Mouse (Mus musculus): ENCODE measurements around the gene Foxn4. TPM values are rescaled to one million over a fixed set of nuclear protein-coding genes. Genes with fewer than 3 reads are reported as not detected.

Foxn4 gene
- total RNA-seq (2021) (not detected), polyA plus RNA-seq (2012; rRNA removed) (0.12 TPM in 1 of 2 replicates, not detected in the other)
- long read RNA-seq: 0 reads

- Histone ChIP-seq H3K4me3 (no peak within 1 kb of the TSS), H3K79me2 (replicated peaks; ENCODE audit: control insufficient read depth, insufficient read depth, low read length) (no peaks in the 10 kb centered on the region), H3K9ac (ENCODE audit: low read depth, low read length) (no peak within 1 kb of the TSS), H3K36me3 (ENCODE audit: control insufficient read depth, insufficient read depth, low read length) (no peaks in the 10 kb centered on the region), H3K4me1 (ENCODE audit: control insufficient read depth, insufficient read depth, low read length) (no peaks in the 10 kb centered on the region), H3K27ac (no peak within 1 kb of the TSS), H3K27me3 (ENCODE audit: control insufficient read depth, insufficient read depth, low read length) (peaks cover 21% of the 10 kb centered on the region)
- intact Hi-C loops (cut with DNase I): no loop called here
- no peak for TF ChIP-seq CTCF (IDR thresholded peaks at IDR 0.05)
- TF ChIP-seq EP300 (IDR thresholded peaks at IDR 0.05; ENCODE audit: insufficient read depth, low read depth, low read length): no peak
- TF ChIP-seq POLR2A (IDR thresholded peaks at IDR 0.05; ENCODE audit: insufficient read depth, low read depth, low read length): no peak
- WGBS: 1% methylated on average over 56 of the region's 56 CpGs
- no peak for DNase-seq
These were observed at the start of gene Foxn4 for GRCm38 (mm10) chr5:114273693-114274402. Gene Foxn4, minus strand, starts transcription at chr5:114273807.

GRCm38 (mm10) chr5:114323105-114323790 lies 49.6 kb upstream of the Foxn4 start:
- Histone ChIP-seq H3K36me3 (ENCODE audit: control insufficient read depth, insufficient read depth, low read length) (no peaks in the 10 kb centered on the region), H3K79me2 (replicated peaks; ENCODE audit: control insufficient read depth, insufficient read depth, low read length) (no peaks in the 10 kb centered on the region), H3K27me3 (ENCODE audit: control insufficient read depth, insufficient read depth, low read length) (no peaks in the 10 kb centered on the region), H3K9ac (ENCODE audit: low read depth, low read length) (no peak overlapping the region), H3K4me3 (no peak overlapping the region), H3K4me1 (ENCODE audit: control insufficient read depth, insufficient read depth, low read length) (no peaks in the 10 kb centered on the region), H3K27ac (no peak overlapping the region)
- intact Hi-C loops (cut with DNase I): no loop called here
- DNase-seq: peak in 1 of 2 experiments; percentile 37
- TF ChIP-seq EP300 (IDR thresholded peaks at IDR 0.05; ENCODE audit: insufficient read depth, low read depth, low read length): no peak
- no peak for TF ChIP-seq POLR2A (IDR thresholded peaks at IDR 0.05; ENCODE audit: insufficient read depth, low read depth, low read length)
- no peak for TF ChIP-seq CTCF (IDR thresholded peaks at IDR 0.05)
- WGBS: 57% methylated on average over 25 of the region's 25 CpGs

GRCm38 (mm10) chr5:114309680-114310036 lies 36.1 kb upstream of the Foxn4 start:
- no peak for DNase-seq
- H3K9ac ChIP-seq (ENCODE audit: low read depth, low read length): no peak overlapping the region
- no peaks in the 10 kb centered on the region for H3K4me1 ChIP-seq (ENCODE audit: control insufficient read depth, insufficient read depth, low read length)
- no peak overlapping the region for H3K27ac ChIP-seq
- WGBS: 50% methylated on average over 11 of the region's 11 CpGs
- no peaks in the 10 kb centered on the region for H3K36me3 ChIP-seq (ENCODE audit: control insufficient read depth, insufficient read depth, low read length)
- no peak overlapping the region for H3K4me3 ChIP-seq
- TF ChIP-seq CTCF (IDR thresholded peaks at IDR 0.05): no peak
- intact Hi-C loops (cut with DNase I): loop anchor here (1.0 to 10.0 kb wide), 3 partner anchors 61 to 315 kb away; no protein-coding TSS in a partner anchor
- H3K27me3 ChIP-seq (ENCODE audit: control insufficient read depth, insufficient read depth, low read length): no peaks in the 10 kb centered on the region
- H3K79me2 ChIP-seq (replicated peaks; ENCODE audit: control insufficient read depth, insufficient read depth, low read length): no peaks in the 10 kb centered on the region

- WGBS: 40% methylated on average over 18 of the region's 18 CpGs
- peak in 1 of 2 experiments; percentile 6 for DNase-seq
- no peak overlapping the region for H3K27ac ChIP-seq
- H3K9ac ChIP-seq (ENCODE audit: low read depth, low read length): no peak overlapping the region
- TF ChIP-seq EP300 (IDR thresholded peaks at IDR 0.05; ENCODE audit: insufficient read depth, low read depth, low read length): no peak
- TF ChIP-seq POLR2A (IDR thresholded peaks at IDR 0.05; ENCODE audit: insufficient read depth, low read depth, low read length): no peak
- peak; percentile 80 for TF ChIP-seq CTCF (IDR thresholded peaks at IDR 0.05)
- no peaks in the 10 kb centered on the region for H3K27me3 ChIP-seq (ENCODE audit: control insufficient read depth, insufficient read depth, low read length)
- intact Hi-C loops (cut with DNase I): loop anchor here (1.0 to 2.0 kb wide), 2 partner anchors 61 to 256 kb away; no protein-coding TSS in a partner anchor
- H3K79me2 ChIP-seq (replicated peaks; ENCODE audit: control insufficient read depth, insufficient read depth, low read length): no peaks in the 10 kb centered on the region
- no peaks in the 10 kb centered on the region for H3K36me3 ChIP-seq (ENCODE audit: control insufficient read depth, insufficient read depth, low read length)
- no peak overlapping the region for H3K4me3 ChIP-seq
- no peaks in the 10 kb centered on the region for H3K4me1 ChIP-seq (ENCODE audit: control insufficient read depth, insufficient read depth, low read length)
These were observed 35.4 kb upstream of the Foxn4 start for GRCm38 (mm10) chr5:114308765-114309679.

- Histone ChIP-seq H3K4me1 (ENCODE audit: control insufficient read depth, insufficient read depth, low read length) (no peaks in the 10 kb centered on the region), H3K36me3 (ENCODE audit: control insufficient read depth, insufficient read depth, low read length) (no peaks in the 10 kb centered on the region), H3K4me3 (no peak overlapping the region), H3K27me3 (ENCODE audit: control insufficient read depth, insufficient read depth, low read length) (no peaks in the 10 kb centered on the region), H3K27ac (no peak overlapping the region), H3K79me2 (replicated peaks; ENCODE audit: control insufficient read depth, insufficient read depth, low read length) (no peaks in the 10 kb centered on the region), H3K9ac (ENCODE audit: low read depth, low read length) (no peak overlapping the region)
- no peak for TF ChIP-seq CTCF (IDR thresholded peaks at IDR 0.05)
- TF ChIP-seq POLR2A (IDR thresholded peaks at IDR 0.05; ENCODE audit: insufficient read depth, low read depth, low read length): no peak
- TF ChIP-seq EP300 (IDR thresholded peaks at IDR 0.05; ENCODE audit: insufficient read depth, low read depth, low read length): no peak
- WGBS: 30% methylated on average over 5 of the region's 5 CpGs
- intact Hi-C loops (cut with DNase I): no loop called here
- DNase-seq: no peak
These were observed 32.9 kb upstream of the Foxn4 start for GRCm38 (mm10) chr5:114306496-114306895.

Measured in heart, adult 2 months (tissue).